In genomic region chr11:19890700-19891406, GRCm38 (mm10) we compare ENCODE assay signal across 18 mouse cellular contexts. TPM values are rescaled to one million over a fixed set of nuclear protein-coding genes. Genes with fewer than 3 reads are reported as not detected.
A peak's percentile ranks its signal among the peaks of the same experiment; 100 is the strongest.
DNase-seq lines count a peak whose midpoint lies in the region; ATAC-seq and TF ChIP-seq lines count a peak whose summit lies in the region.
"Had no signal": no experiment of that assay in that cellular context is flagged by ENCODE, and none has a peak within 500 bp of the region (broad histone marks: within the 10 kb centered on the region; RNA-seq: fewer than 3 reads in every experiment).

No protein-coding gene starts in this region.

- peak; percentile 19 for DNase-seq in lung, postnatal 0 days (ENCODE audit: low spot score)
- no peak for DNase-seq in lung, postnatal 25 days (ENCODE audit: low spot score)
- DNase-seq in right cerebral cortex, postnatal 25 days = no peak
- DNase-seq in left cerebral cortex, postnatal 36 days (ENCODE audit: low spot score in 2 of 2) = no peak
- no peak for DNase-seq in kidney, postnatal 25 days
- DNase-seq: cerebellum, adult 8-10 months; layer of hippocampus, postnatal 36 days; right cerebral cortex, adult 18-20 months had no signal

- intact Hi-C loops in left cerebral cortex, postnatal 36 days (cut with DNase I) = no loop called here

- no peak overlapping the region for H3K27ac ChIP-seq in lung, postnatal 0 days (ENCODE audit: low read length)
- H3K27ac ChIP-seq: embryonic facial prominence, embryonic 13.5 days; kidney, embryonic 15.5 days; layer of hippocampus, adult 2 months; liver, embryonic 14.5 days had no signal

- H3K36me3 ChIP-seq in lung, postnatal 0 days (ENCODE audit: insufficient read depth, low read length) = no peaks in the 10 kb centered on the region
- H3K36me3 ChIP-seq: embryonic facial prominence, embryonic 13.5 days; kidney, embryonic 15.5 days had no signal

- WGBS in lung, postnatal 0 days = 25% methylated on average over 6 of the region's 6 CpGs

- H3K9ac ChIP-seq in lung, postnatal 0 days (replicated peaks; ENCODE audit: low read depth) = no peak overlapping the region
- H3K9ac ChIP-seq: embryonic facial prominence, embryonic 13.5 days; kidney, embryonic 15.5 days; liver, embryonic 14.5 days had no signal

- no peaks in the 10 kb centered on the region for H3K27me3 ChIP-seq in lung, postnatal 0 days (replicated peaks; ENCODE audit: insufficient read depth, low read length)
- H3K27me3 ChIP-seq: CH12.LX; embryonic facial prominence, embryonic 13.5 days; kidney, embryonic 15.5 days had no signal

- H3K4me3 ChIP-seq in lung, postnatal 0 days (ENCODE audit: low read depth, low read length) = no peak overlapping the region
- H3K4me3 ChIP-seq: embryonic facial prominence, embryonic 13.5 days; kidney, embryonic 15.5 days; layer of hippocampus, adult 2 months had no signal

- TF ChIP-seq CTCF in lung, postnatal 0 days (IDR thresholded peaks at IDR 0.05) = no peak

- no peaks in the 10 kb centered on the region for H3K9me3 ChIP-seq in lung, postnatal 0 days (ENCODE audit: low read length)
- H3K9me3 ChIP-seq: embryonic facial prominence, embryonic 13.5 days; kidney, embryonic 15.5 days had no signal

- H3K4me2 ChIP-seq in lung, postnatal 0 days (replicated peaks; ENCODE audit: low read depth, low read length) = no peak overlapping the region
- H3K4me2 ChIP-seq: embryonic facial prominence, embryonic 13.5 days; heart, embryonic 11.5 days; kidney, embryonic 15.5 days had no signal

- no peak for TF ChIP-seq EP300 in lung, postnatal 0 days (IDR thresholded peaks at IDR 0.05)

- H3K4me1 ChIP-seq in lung, postnatal 0 days (ENCODE audit: insufficient read depth, low read depth, low read length) = no peaks in the 10 kb centered on the region
- H3K4me1 ChIP-seq: embryonic facial prominence, embryonic 13.5 days had no signal

- no peak for ATAC-seq in lung, postnatal 0 days
- ATAC-seq in CD4-positive, CD25-positive, alpha-beta regulatory T cell, adult 4 months = peak; percentile 93
- ATAC-seq in activated CD4-positive, CD25-positive, alpha-beta regulatory T cell, adult 4 months = peak; percentile 73
- ATAC-seq in megakaryocyte, adult 5-6 weeks (ENCODE audit: poor library complexity, severe bottlenecking) = peak; percentile 49; the same call in 1 of the 2 replicates
- ATAC-seq: forebrain, embryonic 14.5 days had no signal

RNA-seq across cellular contexts. Expression of gene Spred2, which starts 33.3 kb away (rescaled TPM):
- polyA plus RNA-seq in lung, postnatal 0 days (2015; fragmentation: Nextera tagmentation; extraction: Ambion mirVana) = 3.9 and 4.9 TPM in 2 replicates
- polyA plus RNA-seq in CD4-positive, CD25-positive, alpha-beta regulatory T cell, adult 4 months (2017; shearing (Covaris generic)) = 1 to 10 TPM; 2.8 to 4.4 TPM
- polyA plus RNA-seq in activated CD4-positive, CD25-positive, alpha-beta regulatory T cell, adult 4 months (2017; shearing (Covaris generic)) = 1 to 10 TPM; 2.1 to 3.4 TPM
- total RNA-seq in megakaryocyte, adult 5-6 weeks (2015) = 7.0 and 7.6 TPM in 2 replicates
- total RNA-seq in megakaryocyte, adult 5-6 weeks (2017) = 2.3 and 2.4 TPM in 2 replicates
- total RNA-seq in left cerebral cortex, postnatal 36 days (2021) = 100 to 1,000 TPM in 1 of 2 experiments, 10 to 100 TPM in 1; 85.1 to 102 TPM
